Mouse (Mus musculus): Measurements from ENCODE around the gene Smad3. TPM values are rescaled to one million over a fixed set of nuclear protein-coding genes. Genes with fewer than 3 reads are reported as not detected.
A peak's percentile ranks its signal among the peaks of the same experiment; 100 is the strongest.

Gene Smad3
- polyA plus RNA-seq, 1 experiment from 2014 or later = 17.5 TPM

DNA sequence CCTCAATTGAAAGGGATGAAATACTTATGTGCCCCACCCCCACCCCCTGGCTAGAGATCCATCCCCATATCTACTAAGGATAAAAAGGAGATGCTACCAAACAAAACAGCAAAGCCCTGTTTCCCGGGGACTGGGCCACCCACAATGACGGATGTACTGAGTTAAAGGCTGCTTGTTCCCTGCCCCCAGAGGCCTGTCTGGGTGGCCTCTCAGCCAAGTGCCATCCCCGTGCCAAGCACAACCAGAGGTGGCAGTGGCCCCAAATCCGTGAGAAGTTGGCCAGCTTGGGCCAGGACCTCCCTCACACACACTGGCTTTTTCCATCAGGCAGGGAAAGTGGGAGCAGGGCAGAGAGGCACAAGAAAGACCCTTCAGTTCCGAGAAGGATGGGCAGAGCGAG, 45.0 kb downstream of the Smad3 start:
- Histone ChIP-seq H3K4me1 (peaks cover 33% of the 10 kb centered on the region), H3K27ac (no peak overlapping the region), H3K27me3 (replicated peaks) (no peaks in the 10 kb centered on the region), H3K36me3 (peaks cover 13% of the 10 kb centered on the region; the same call in 1 of the 2 replicates), H3K4me2 (no peak overlapping the region), H3K9ac (no peak overlapping the region), H3K4me3 (replicated peaks) (no peak overlapping the region), H3K9me3 (no peaks in the 10 kb centered on the region)
- ATAC-seq (ENCODE audit: insufficient read depth, low FRiP score, low read depth) = no peak
- WGBS = 58% methylated on average over 6 of the region's 6 CpGs

DNA sequence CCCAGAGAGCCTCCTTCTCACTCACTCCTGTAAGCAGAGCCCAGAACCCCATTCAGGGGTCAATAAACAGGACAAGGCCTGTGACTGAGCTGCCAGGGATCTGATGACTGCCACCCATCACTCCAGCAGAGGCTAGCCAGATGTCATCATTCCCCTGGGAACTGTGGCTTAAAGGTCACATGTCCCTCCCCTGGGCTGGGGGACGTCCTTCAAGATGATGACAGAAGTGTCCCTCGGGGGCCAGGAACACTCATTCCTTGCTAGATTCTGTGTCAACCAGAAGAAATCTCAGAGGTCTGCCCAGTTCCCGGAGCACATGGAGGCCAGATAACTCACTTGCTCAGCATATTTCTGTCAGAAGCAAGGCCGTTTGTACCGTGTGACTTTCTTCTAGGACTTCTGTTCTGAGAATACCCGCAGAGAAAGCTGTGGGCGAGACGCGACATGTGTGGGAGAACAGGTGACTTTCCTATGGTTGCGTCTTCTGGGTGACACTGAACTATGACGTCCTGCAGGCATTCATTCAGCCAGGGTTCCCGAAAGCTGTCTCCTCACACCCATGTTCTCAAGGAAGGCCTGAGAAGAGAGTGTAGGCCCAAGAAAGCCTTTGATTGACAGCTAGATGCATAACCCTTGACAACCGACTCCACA, 46.1 kb downstream of the Smad3 start:
- WGBS = 72% methylated on average over 13 of the region's 13 CpGs
- H3K27me3 ChIP-seq (replicated peaks) = no peaks in the 10 kb centered on the region
- H3K4me2 ChIP-seq = no peak overlapping the region
- H3K36me3 ChIP-seq = peaks cover 13% of the 10 kb centered on the region; the same call in 1 of the 2 replicates
- no peak overlapping the region for H3K9ac ChIP-seq
- ATAC-seq (ENCODE audit: insufficient read depth, low FRiP score, low read depth) = no peak
- H3K4me3 ChIP-seq (replicated peaks) = no peak overlapping the region
- H3K27ac ChIP-seq = no peak overlapping the region
- H3K9me3 ChIP-seq = no peaks in the 10 kb centered on the region
- peaks cover 31% of the 10 kb centered on the region for H3K4me1 ChIP-seq

DNA sequence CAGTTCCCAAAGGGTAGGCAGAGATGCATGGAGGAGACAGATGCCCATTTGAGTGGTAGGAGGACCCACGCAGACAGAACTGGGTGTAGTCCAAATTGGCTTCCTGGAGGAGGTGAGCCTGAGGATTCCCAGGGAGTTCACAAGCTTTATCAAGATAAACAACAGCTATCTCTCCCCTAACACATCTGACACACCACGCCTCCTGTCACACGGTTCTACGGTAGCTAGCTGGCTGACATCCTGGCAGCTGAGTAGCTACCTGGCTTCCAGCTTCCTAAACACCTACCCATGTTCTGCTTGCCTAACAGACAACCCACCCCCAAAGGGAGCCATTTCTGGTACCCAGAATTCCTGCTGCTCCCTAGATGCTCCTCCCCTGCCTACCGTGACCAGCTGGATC, 47.9 kb downstream of the Smad3 start:
- Histone ChIP-seq H3K9ac (no peak overlapping the region), H3K4me2 (no peak overlapping the region), H3K4me3 (replicated peaks) (no peak overlapping the region), H3K36me3 (peaks cover 13% of the 10 kb centered on the region; the same call in 1 of the 2 replicates), H3K27ac (no peak overlapping the region), H3K4me1 (peaks cover 34% of the 10 kb centered on the region), H3K9me3 (no peaks in the 10 kb centered on the region), H3K27me3 (replicated peaks) (no peaks in the 10 kb centered on the region)
- ATAC-seq (ENCODE audit: insufficient read depth, low FRiP score, low read depth) = no peak
- WGBS = 91% methylated on average over 5 of the region's 5 CpGs

DNA sequence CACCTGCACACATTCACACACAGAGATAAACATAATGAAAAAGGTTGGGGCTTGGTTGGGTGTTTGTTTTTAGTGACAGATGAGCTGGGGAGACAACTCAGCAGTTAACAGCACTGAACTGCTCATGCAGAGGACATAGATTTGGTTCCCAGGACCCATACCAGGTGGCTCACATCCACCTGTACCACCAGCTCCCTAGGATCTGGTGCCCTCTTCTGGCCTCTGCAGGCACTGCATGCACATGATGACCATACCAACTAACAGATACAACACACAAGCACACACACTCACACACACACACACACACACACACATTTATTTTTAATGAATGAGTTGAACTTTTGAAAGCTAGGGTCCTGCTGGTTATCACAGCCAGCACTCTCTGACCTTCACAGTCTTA, 48.5 kb downstream of the Smad3 start:
- Histone ChIP-seq H3K36me3 (peaks cover 13% of the 10 kb centered on the region; the same call in 1 of the 2 replicates), H3K9ac (no peak overlapping the region), H3K27ac (no peak overlapping the region), H3K4me3 (replicated peaks) (no peak overlapping the region), H3K4me1 (peaks cover 37% of the 10 kb centered on the region), H3K9me3 (no peaks in the 10 kb centered on the region), H3K27me3 (replicated peaks) (no peaks in the 10 kb centered on the region), H3K4me2 (no peak overlapping the region)
- no peak for ATAC-seq (ENCODE audit: insufficient read depth, low FRiP score, low read depth)

DNA sequence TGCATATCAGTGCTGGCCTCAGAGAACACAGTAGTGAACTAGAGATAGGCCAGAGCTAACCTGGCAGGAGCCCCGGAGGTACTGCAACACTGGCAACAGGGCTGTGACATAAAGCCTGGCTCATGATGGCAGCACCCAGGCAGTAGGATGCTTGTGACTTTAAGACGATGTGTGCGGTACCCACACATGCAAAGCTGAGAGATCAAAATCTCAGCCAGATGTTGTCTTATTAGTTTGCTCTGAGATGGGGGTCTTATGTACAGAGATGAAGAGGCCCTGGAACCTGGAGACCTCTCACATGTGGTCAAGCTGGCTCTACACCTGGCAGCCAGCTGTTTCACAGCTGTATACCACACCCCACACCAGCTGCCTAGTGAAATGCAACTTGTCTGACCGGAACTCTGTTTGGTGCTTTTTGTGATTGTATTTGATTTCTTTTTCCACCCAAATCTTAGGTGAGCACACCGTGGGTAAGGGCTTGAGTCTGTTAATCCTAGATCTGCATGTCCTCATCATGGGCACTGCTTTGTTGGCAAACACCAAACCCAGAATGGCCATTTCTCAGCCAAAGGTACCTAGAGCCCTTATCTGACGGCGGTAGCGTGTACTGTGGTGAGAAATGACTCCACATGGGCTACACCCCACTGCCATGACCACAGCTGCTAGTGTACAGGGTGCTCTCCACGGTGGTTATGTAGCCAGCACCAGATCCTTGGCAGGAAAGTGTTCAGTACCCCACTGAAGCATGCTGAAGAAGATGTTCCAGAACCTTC, 49.8 kb downstream of the Smad3 start:
- peaks cover 40% of the 10 kb centered on the region for H3K4me1 ChIP-seq
- ATAC-seq (ENCODE audit: insufficient read depth, low FRiP score, low read depth) = no peak
- 84% methylated on average over 9 of the region's 9 CpGs for WGBS
- H3K27ac ChIP-seq = no peak overlapping the region
- H3K4me2 ChIP-seq = no peak overlapping the region
- H3K9me3 ChIP-seq = no peaks in the 10 kb centered on the region
- no peaks in the 10 kb centered on the region for H3K27me3 ChIP-seq (replicated peaks)
- peaks cover 17% of the 10 kb centered on the region; the same call in 1 of the 2 replicates for H3K36me3 ChIP-seq
- no peak overlapping the region for H3K9ac ChIP-seq
- no peak overlapping the region for H3K4me3 ChIP-seq (replicated peaks)

DNA sequence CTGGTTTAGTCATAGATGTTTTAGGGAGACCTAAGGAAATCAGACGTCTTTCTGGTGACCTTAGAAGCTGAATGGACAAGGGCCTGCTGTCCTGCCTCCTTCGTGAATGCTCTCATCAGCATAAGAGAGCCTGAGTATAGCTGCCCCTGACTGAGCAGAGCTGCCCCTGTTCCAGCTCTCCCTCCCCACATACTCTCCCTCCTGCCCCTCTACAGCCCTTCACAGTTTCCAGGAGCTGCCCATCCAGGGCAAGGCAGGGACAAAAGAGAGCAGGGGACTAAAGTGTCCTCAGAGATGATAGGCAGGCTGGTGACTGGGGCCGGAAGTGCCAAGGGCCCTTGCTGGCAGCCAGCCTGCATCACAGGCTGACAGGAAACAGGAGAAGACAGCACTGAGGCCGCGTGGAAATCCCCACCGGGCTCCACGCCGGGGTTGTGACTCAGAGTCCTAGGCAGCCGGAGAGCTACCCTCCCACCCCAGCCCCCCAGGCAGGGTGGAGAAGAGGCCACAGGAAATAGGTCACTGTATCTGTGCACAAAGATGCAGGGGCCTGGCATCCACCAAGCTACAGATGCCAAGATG, 51.6 kb downstream of the Smad3 start:
- peaks cover 17% of the 10 kb centered on the region; the same call in 1 of the 2 replicates for H3K36me3 ChIP-seq
- no peaks in the 10 kb centered on the region for H3K9me3 ChIP-seq
- WGBS = 19% methylated on average over 9 of the region's 9 CpGs
- H3K27ac ChIP-seq = peak overlapping the region; percentile 51
- ATAC-seq (ENCODE audit: insufficient read depth, low FRiP score, low read depth) = no peak
- H3K4me2 ChIP-seq = 0 out of 2 replicates have a peak overlapping the region, but pooled peaks have one; percentile 13
- peaks cover 50% of the 10 kb centered on the region for H3K4me1 ChIP-seq
- H3K9ac ChIP-seq = no peak overlapping the region
- no peak overlapping the region for H3K4me3 ChIP-seq (replicated peaks)
- H3K27me3 ChIP-seq (replicated peaks) = no peaks in the 10 kb centered on the region

DNA sequence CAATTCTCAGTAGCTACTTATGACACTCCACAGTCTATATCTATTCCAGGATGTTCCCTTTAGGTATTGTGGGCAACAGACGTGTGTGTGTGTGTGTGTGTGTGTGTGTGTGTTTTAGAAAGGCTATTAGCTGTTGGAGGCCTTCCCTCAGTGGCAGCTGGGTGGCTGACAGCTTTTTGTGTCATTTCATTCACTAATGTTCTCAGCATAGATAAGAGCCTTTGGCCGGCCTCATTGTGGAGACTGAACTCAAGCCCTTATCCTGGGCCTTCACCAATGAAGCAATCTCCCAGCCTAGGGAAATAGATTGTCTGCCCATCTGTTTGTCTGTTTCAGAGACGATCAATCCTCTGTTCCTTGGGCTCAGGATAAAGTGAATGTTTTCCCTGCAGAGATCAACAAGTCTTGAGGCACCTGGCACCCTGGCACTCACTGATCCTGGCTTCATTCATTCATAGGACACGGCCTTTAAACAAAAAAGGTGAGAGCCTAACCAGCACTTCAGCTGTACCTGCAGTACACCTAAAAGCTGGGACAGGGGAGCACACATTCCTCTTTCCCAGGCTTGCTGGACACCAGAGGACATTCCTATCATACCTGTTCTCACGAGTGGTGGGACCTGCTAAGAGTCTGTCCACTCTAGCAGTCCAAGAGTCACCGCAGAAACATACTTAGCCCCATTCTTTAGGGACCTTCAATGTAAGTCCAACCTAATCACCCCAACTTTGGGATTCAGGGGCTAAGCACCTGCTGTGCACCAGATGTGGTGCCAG, 52.6 kb downstream of the Smad3 start:
- Histone ChIP-seq H3K36me3 (peaks cover 13% of the 10 kb centered on the region; the same call in 1 of the 2 replicates), H3K9ac (no peak overlapping the region), H3K9me3 (no peaks in the 10 kb centered on the region), H3K4me1 (peaks cover 50% of the 10 kb centered on the region), H3K27ac (0 out of 2 replicates have a peak overlapping the region, but pooled peaks have one; percentile 4), H3K27me3 (replicated peaks) (no peaks in the 10 kb centered on the region), H3K4me2 (no peak overlapping the region), H3K4me3 (replicated peaks) (no peak overlapping the region)
- no peak for ATAC-seq (ENCODE audit: insufficient read depth, low FRiP score, low read depth)
- WGBS = 62% methylated on average over 6 of the region's 6 CpGs

DNA sequence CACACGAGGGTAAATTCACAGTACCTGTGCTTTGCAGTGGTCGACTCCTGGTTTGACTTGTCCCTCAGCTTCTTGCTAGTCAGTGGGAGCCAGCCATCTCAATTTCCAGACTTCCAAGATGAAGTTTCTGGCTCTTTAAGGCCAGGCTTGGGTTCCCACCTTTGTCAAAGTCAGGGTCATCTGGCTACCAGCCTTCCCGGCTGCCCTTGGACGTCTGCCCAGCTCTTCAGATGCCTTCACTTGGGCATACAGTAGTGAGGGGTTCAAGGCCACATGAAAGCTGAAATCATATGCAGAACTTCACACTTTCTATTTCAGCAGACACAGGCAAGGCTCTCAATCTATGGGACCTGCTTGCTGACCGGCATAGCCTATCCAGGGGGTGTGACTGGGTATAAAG, 53.7 kb downstream of the Smad3 start:
- Histone ChIP-seq H3K27me3 (replicated peaks) (no peaks in the 10 kb centered on the region), H3K4me2 (no peak overlapping the region), H3K9ac (no peak overlapping the region), H3K27ac (no peak overlapping the region), H3K4me3 (replicated peaks) (no peak overlapping the region), H3K4me1 (peaks cover 50% of the 10 kb centered on the region), H3K36me3 (0 out of 2 replicates have a peak, but pooled peaks cover 3% of the 10 kb centered on the region), H3K9me3 (no peaks in the 10 kb centered on the region)
- no peak for ATAC-seq (ENCODE audit: insufficient read depth, low FRiP score, low read depth)
- WGBS = 63% methylated on average over 5 of the region's 5 CpGs

DNA sequence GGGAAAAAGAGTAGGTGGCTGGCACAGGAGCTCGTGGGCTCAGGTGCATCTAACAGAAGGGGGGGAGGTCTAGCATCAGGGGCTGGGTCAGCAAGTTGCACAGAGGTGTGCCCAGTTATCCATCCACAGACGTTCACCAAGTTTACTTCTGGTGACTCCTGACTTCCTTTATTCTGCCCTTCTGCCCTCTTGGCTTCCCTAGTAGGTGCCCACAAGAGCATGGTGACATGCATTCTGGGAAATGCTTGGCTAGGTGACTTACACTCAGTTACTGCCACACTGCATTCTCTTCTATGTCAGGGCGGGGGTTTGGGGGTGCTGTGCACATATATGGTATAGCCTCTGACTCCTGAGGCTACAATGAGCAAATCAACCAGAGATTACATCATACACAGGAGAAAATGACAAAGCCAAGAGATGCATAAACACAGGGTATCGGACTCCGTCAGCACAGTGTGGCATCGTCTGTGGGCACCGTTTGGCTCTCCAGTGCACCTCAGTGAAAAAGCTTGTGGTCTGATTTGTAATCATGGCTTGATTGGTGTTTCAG, 54.5 kb downstream of the Smad3 start:
- H3K27ac ChIP-seq = peak overlapping the region; percentile 11; the same call in 1 of the 2 replicates
- H3K27me3 ChIP-seq (replicated peaks) = no peaks in the 10 kb centered on the region
- peaks cover 56% of the 10 kb centered on the region for H3K4me1 ChIP-seq
- no peaks in the 10 kb centered on the region for H3K9me3 ChIP-seq
- H3K36me3 ChIP-seq = 0 out of 2 replicates have a peak, but pooled peaks cover 3% of the 10 kb centered on the region
- ATAC-seq (ENCODE audit: insufficient read depth, low FRiP score, low read depth) = no peak
- H3K4me3 ChIP-seq (replicated peaks) = no peak overlapping the region
- H3K9ac ChIP-seq = no peak overlapping the region
- 0 out of 2 replicates have a peak overlapping the region, but pooled peaks have one; percentile 24 for H3K4me2 ChIP-seq
- 79% methylated on average over 7 of the region's 7 CpGs for WGBS

DNA sequence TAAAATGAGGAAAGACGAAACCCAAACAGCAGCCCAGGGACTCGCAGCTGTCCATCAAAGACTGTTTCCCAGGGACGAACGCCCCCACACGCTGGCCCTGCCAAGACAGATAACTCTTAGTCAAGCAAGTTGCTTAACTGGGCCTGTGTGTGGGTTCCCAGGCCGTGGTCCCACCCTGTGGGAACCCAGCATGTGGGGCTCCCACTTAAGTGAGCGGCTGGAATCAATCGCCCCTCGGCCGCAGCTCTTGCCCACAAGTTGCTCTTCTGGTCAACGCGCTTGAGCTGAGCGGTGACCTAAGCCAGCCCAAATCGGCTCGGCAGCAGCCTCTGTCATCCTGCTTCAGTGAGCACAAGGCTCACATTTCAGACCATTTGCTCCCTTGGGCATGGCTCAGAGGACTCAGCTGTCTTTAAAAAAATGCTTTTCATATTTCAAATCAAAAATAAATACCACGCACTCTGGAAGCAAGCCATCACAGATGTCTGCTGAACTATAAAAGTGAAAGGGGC, 55.2 kb downstream of the Smad3 start:
- H3K9ac ChIP-seq = no peak overlapping the region
- ATAC-seq (ENCODE audit: insufficient read depth, low FRiP score, low read depth) = no peak
- no peaks in the 10 kb centered on the region for H3K27me3 ChIP-seq (replicated peaks)
- H3K4me1 ChIP-seq = peaks cover 61% of the 10 kb centered on the region
- H3K36me3 ChIP-seq = 0 out of 2 replicates have a peak, but pooled peaks cover 3% of the 10 kb centered on the region
- no peaks in the 10 kb centered on the region for H3K9me3 ChIP-seq
- no peak overlapping the region for H3K4me3 ChIP-seq (replicated peaks)
- 0 out of 2 replicates have a peak overlapping the region, but pooled peaks have one; percentile 11 for H3K27ac ChIP-seq
- WGBS = 47% methylated on average over 16 of the region's 16 CpGs
- peak overlapping the region; percentile 24; the same call in 1 of the 2 replicates for H3K4me2 ChIP-seq

DNA sequence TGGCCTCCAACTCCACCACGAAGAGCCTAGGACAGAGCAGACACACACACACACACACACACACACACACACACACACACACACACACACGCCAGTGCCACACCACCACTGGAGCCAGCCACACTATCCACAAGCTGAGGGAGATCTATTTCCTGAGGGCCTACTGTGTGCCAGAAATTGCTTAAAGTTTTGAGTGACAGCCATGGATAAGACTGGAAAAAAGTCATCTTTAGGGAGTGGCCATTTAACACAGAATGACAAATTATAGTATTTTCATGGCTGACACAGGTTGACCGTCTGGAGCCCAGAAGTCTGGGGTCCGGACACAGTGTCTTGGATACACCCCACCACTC, 55.9 kb downstream of the Smad3 start:
- Histone ChIP-seq H3K27ac (0 out of 2 replicates have a peak overlapping the region, but pooled peaks have one; percentile 16), H3K9me3 (no peaks in the 10 kb centered on the region), H3K4me1 (peaks cover 60% of the 10 kb centered on the region), H3K4me2 (no peak overlapping the region), H3K4me3 (replicated peaks) (no peak overlapping the region), H3K9ac (no peak overlapping the region), H3K36me3 (0 out of 2 replicates have a peak, but pooled peaks cover 3% of the 10 kb centered on the region), H3K27me3 (replicated peaks) (no peaks in the 10 kb centered on the region)
- no peak for ATAC-seq (ENCODE audit: insufficient read depth, low FRiP score, low read depth)
- WGBS = 83% methylated on average over 3 of the region's 4 CpGs

Data from stomach, embryonic 15.5 days (tissue).